Mouse (Mus musculus): ENCODE results near the gene Snrpg.

GRCm38 (mm10) chr6:86335121-86335849, 35.8 kb upstream of the Snrpg start:
- no peak for TF ChIP-seq EP300 (IDR thresholded peaks at IDR 0.05; ENCODE audit: insufficient read depth, low read depth, low read length)
- TF ChIP-seq CTCF (IDR thresholded peaks at IDR 0.05; ENCODE audit: low read depth, low read length) = no peak
- no peak for TF ChIP-seq POLR2A (IDR thresholded peaks at IDR 0.05; ENCODE audit: insufficient read depth, low read length)

Measured in ES-Bruce4 (cell line).